9 mouse cellular contexts compared by ENCODE assay signal in genomic region chr4:132303484-132303883, GRCm38 (mm10). TPM values are rescaled to one million over a fixed set of nuclear protein-coding genes. Genes with fewer than 3 reads are reported as not detected.
DNase-seq lines count a peak whose midpoint lies in the region; ATAC-seq and TF ChIP-seq lines count a peak whose summit lies in the region.
"Not testable (repeated sequence)": the region's sequence is repeated elsewhere in the genome, so short reads cannot be mapped to it uniquely, and the experiment has no call there.
"Had no signal": no experiment of that assay in that cellular context is flagged by ENCODE, and none has a peak within 500 bp of the region (broad histone marks: within the 10 kb centered on the region; RNA-seq: fewer than 3 reads in every experiment).

No protein-coding gene starts in this region.

- peak overlapping the region; percentile 17 for H3ac ChIP-seq in myocyte (ENCODE audit: control insufficient read depth, insufficient read length)

- not testable (repeated sequence) for DNase-seq in CH12.LX (ENCODE audit: extremely low read depth); embryonic facial prominence, embryonic 11.5 days (ENCODE audit: low spot score); heart, postnatal 0 days (ENCODE audit: low spot score); limb, embryonic 14.5 days (ENCODE audit: low spot score)

- not testable (repeated sequence) for H3K79me2 ChIP-seq in CH12.LX (replicated peaks; ENCODE audit: control insufficient read depth, extremely low read depth, insufficient read depth, poor library complexity, severe bottlenecking); myocyte (ENCODE audit: control insufficient read depth, insufficient read depth)

- ATAC-seq in embryonic facial prominence, embryonic 11.5 days (replicated peaks; ENCODE audit: insufficient number of reproducible peaks, low FRiP score, low TSS enrichment, low read depth); forebrain, embryonic 15.5 days (replicated peaks); heart, postnatal 0 days (ENCODE audit: insufficient read depth, low read depth); intestine, postnatal 0 days; limb, embryonic 14.5 days (ENCODE audit: low FRiP score, low read depth); lung, embryonic 16.5 days (ENCODE audit: low read depth): not testable (repeated sequence)

- not testable (repeated sequence) for TF ChIP-seq CTCF in CH12.LX (conservative IDR thresholded peaks at IDR 0.05 in 1 of 2, IDR thresholded peaks at IDR 0.05 in 1 of 2; ENCODE audit: low read depth in 2 of 2, low read length in 2 of 2); heart, postnatal 0 days (IDR thresholded peaks at IDR 0.05; ENCODE audit: low read depth)
- 0 out of 2 replicates have a peak, but pooled peaks have one; percentile 3 for TF ChIP-seq CTCF in intestine, postnatal 0 days (IDR thresholded peaks at IDR 0.05; ENCODE audit: low read depth)

- TF ChIP-seq EP300 in CH12.LX (IDR thresholded peaks at IDR 0.05; ENCODE audit: low read length); heart, postnatal 0 days (IDR thresholded peaks at IDR 0.05; ENCODE audit: low read depth): not testable (repeated sequence)

- H3K36me3 ChIP-seq in CH12.LX (replicated peaks in 1 of 2; ENCODE audit: control insufficient read depth in 1 of 2, insufficient read depth in 1 of 2, low read length in 1 of 2); embryonic facial prominence, embryonic 11.5 days (replicated peaks; ENCODE audit: control insufficient read depth, insufficient read depth, low read depth, low read length); forebrain, embryonic 15.5 days; heart, postnatal 0 days (replicated peaks; ENCODE audit: control insufficient read depth, insufficient read depth, low read length); intestine, postnatal 0 days (ENCODE audit: control insufficient read depth, insufficient read depth); limb, embryonic 14.5 days (ENCODE audit: control insufficient read depth, insufficient read depth, low read length); lung, embryonic 16.5 days (ENCODE audit: control insufficient read depth, insufficient read depth, low read length); myocyte (ENCODE audit: control insufficient read depth, insufficient read depth): not testable (repeated sequence)

- H3K27ac ChIP-seq in CH12.LX (ENCODE audit: insufficient read depth, low read depth); embryonic facial prominence, embryonic 11.5 days (replicated peaks; ENCODE audit: low read depth, low read length); forebrain, embryonic 15.5 days (replicated peaks); limb, embryonic 14.5 days (replicated peaks; ENCODE audit: low read depth, low read length); lung, embryonic 16.5 days (ENCODE audit: low read length): not testable (repeated sequence)
- 0 out of 2 replicates have a peak overlapping the region, but pooled peaks have one; percentile 70 for H3K27ac ChIP-seq in heart, postnatal 0 days (ENCODE audit: low read depth)
- peak overlapping the region; percentile 77; the same call in 1 of the 2 replicates for H3K27ac ChIP-seq in intestine, postnatal 0 days (ENCODE audit: low read depth, low read length)

- 0 out of 2 replicates have a peak overlapping the region, but pooled peaks have one; percentile 13 for H3K9ac ChIP-seq in CH12.LX (ENCODE audit: insufficient read depth, low read depth)
- not testable (repeated sequence) for H3K9ac ChIP-seq in embryonic facial prominence, embryonic 11.5 days (replicated peaks; ENCODE audit: low read length); intestine, postnatal 0 days (ENCODE audit: low read depth, low read length)
- peak overlapping the region; percentile 22; the same call in 1 of the 2 replicates for H3K9ac ChIP-seq in forebrain, embryonic 15.5 days (replicated peaks)
- H3K9ac ChIP-seq in heart, postnatal 0 days (replicated peaks; ENCODE audit: low read depth, low read length) = peak overlapping the region; percentile 59; the same call in 1 of the 2 replicates
- H3K9ac ChIP-seq in limb, embryonic 14.5 days (ENCODE audit: low read depth, low read length, severe bottlenecking) = peak overlapping the region; percentile 62
- H3K9ac ChIP-seq in lung, embryonic 16.5 days (ENCODE audit: low read length) = peak overlapping the region; percentile 77

- H3K4me3 ChIP-seq in CH12.LX (replicated peaks in 1 of 3; ENCODE audit: low read depth in 2 of 3, low read length in 2 of 3, poor library complexity in 1 of 3) (peak overlapping the region in 1 of 3 experiments; percentile 32), myocyte (peak overlapping the region; percentile 14)
- peak overlapping the region; percentile 40 for H3K4me3 ChIP-seq in embryonic facial prominence, embryonic 11.5 days (ENCODE audit: low read depth, low read length)
- H3K4me3 ChIP-seq in forebrain, embryonic 15.5 days = peak overlapping the region; percentile 41
- peak overlapping the region; percentile 52 for H3K4me3 ChIP-seq in heart, postnatal 0 days (ENCODE audit: low read depth, low read length)
- H3K4me3 ChIP-seq in intestine, postnatal 0 days (ENCODE audit: low read depth, low read length) = peak overlapping the region; percentile 50
- peak overlapping the region; percentile 46 for H3K4me3 ChIP-seq in limb, embryonic 14.5 days (replicated peaks; ENCODE audit: low read length)
- H3K4me3 ChIP-seq in lung, embryonic 16.5 days (ENCODE audit: low read length) = peak overlapping the region; percentile 60

- not testable (repeated sequence) for TF ChIP-seq POLR2A in CH12.LX (IDR thresholded peaks at IDR 0.05; ENCODE audit: low read depth, low read length); limb, embryonic 14.5 days (IDR thresholded peaks at IDR 0.05; ENCODE audit: borderline replicate concordance, extremely low read depth, insufficient read depth, insufficient read length); myocyte (IDR thresholded peaks at IDR 0.05; ENCODE audit: insufficient read length, low read depth)

- WGBS in embryonic facial prominence, embryonic 11.5 days = 47% methylated on average over 6 of the region's 6 CpGs
- WGBS in forebrain, embryonic 15.5 days = 39% methylated on average over 6 of the region's 6 CpGs
- 39% methylated on average over 6 of the region's 6 CpGs for WGBS in heart, postnatal 0 days
- WGBS in intestine, postnatal 0 days = 25% methylated on average over 6 of the region's 6 CpGs
- WGBS in limb, embryonic 14.5 days = 48% methylated on average over 6 of the region's 6 CpGs
- 37% methylated on average over 6 of the region's 6 CpGs for WGBS in lung, embryonic 16.5 days

- dilution Hi-C loops in CH12.LX (cut with MboI; ENCODE audit: extremely low pct_ligation_motif_present, extremely low pct_unique_long_range_greater_than_20kb, low sequenced_read_pairs) = not testable (repeated sequence)

- not testable (repeated sequence) for H3K27me3 ChIP-seq in CH12.LX (replicated peaks); embryonic facial prominence, embryonic 11.5 days (ENCODE audit: control insufficient read depth, insufficient read depth, low read length); forebrain, embryonic 15.5 days; heart, postnatal 0 days (ENCODE audit: control insufficient read depth, insufficient read depth, low read length); intestine, postnatal 0 days (replicated peaks; ENCODE audit: control insufficient read depth, insufficient read depth, low read length); limb, embryonic 14.5 days (ENCODE audit: control insufficient read depth, insufficient read depth, low read length); lung, embryonic 16.5 days (ENCODE audit: control insufficient read depth, insufficient read depth, low read depth, low read length); myocyte (ENCODE audit: control insufficient read depth, insufficient read depth, insufficient read length)

- H3K4me1 ChIP-seq in CH12.LX (ENCODE audit: control insufficient read depth in 1 of 2, insufficient read depth in 2 of 2) = peaks cover 10 to 25% of the 10 kb centered on the region in 2 experiments
- H3K4me1 ChIP-seq in embryonic facial prominence, embryonic 11.5 days (ENCODE audit: control insufficient read depth, insufficient read depth, low read length); forebrain, embryonic 15.5 days; intestine, postnatal 0 days (replicated peaks; ENCODE audit: control insufficient read depth, insufficient read depth, low read length); limb, embryonic 14.5 days (ENCODE audit: control insufficient read depth, insufficient read depth, low read length); lung, embryonic 16.5 days (replicated peaks; ENCODE audit: control insufficient read depth, insufficient read depth, low read length): not testable (repeated sequence)
- H3K4me1 ChIP-seq in heart, postnatal 0 days (ENCODE audit: control insufficient read depth, insufficient read depth) = peaks cover 18% of the 10 kb centered on the region

- not testable (repeated sequence) for TF ChIP-seq RAD21 in CH12.LX (IDR thresholded peaks at IDR 0.05; ENCODE audit: low read depth, low read length)

- in situ Hi-C loops in CH12.LX (cut with MboI; ENCODE audit: low pct_ligation_motif_present, low pct_unique_long_range_greater_than_20kb, low sequenced_read_pairs) = loop anchor here (5.0 to 25.0 kb wide), 2 partner anchors 34 to 209 kb away; partner anchors contain the start of gene Sesn2

- not testable (repeated sequence) for H3K4me2 ChIP-seq in CH12.LX (ENCODE audit: insufficient read depth, low read depth, poor library complexity, severe bottlenecking)
- H3K4me2 ChIP-seq in embryonic facial prominence, embryonic 11.5 days (ENCODE audit: low read depth, low read length) = peak overlapping the region; percentile 54
- peak overlapping the region; percentile 49 for H3K4me2 ChIP-seq in forebrain, embryonic 15.5 days (replicated peaks)
- peak overlapping the region; percentile 67 for H3K4me2 ChIP-seq in heart, postnatal 0 days (ENCODE audit: low read depth, low read length)
- peak overlapping the region; percentile 74 for H3K4me2 ChIP-seq in intestine, postnatal 0 days (replicated peaks; ENCODE audit: low read depth)
- peak overlapping the region; percentile 67 for H3K4me2 ChIP-seq in limb, embryonic 14.5 days (replicated peaks; ENCODE audit: low read depth, low read length, severe bottlenecking)
- peak overlapping the region; percentile 81 for H3K4me2 ChIP-seq in lung, embryonic 16.5 days (ENCODE audit: low read depth, low read length)
- H3K4me2 ChIP-seq in myocyte (ENCODE audit: low read depth) = peak overlapping the region; percentile 32

- not testable (repeated sequence) for H3K9me3 ChIP-seq in CH12.LX (replicated peaks; ENCODE audit: low read length); embryonic facial prominence, embryonic 11.5 days (replicated peaks; ENCODE audit: control insufficient read depth, low read length); forebrain, embryonic 15.5 days; heart, postnatal 0 days (replicated peaks; ENCODE audit: control insufficient read depth, low read length); intestine, postnatal 0 days (ENCODE audit: control insufficient read depth); limb, embryonic 14.5 days (ENCODE audit: control insufficient read depth, low read length); lung, embryonic 16.5 days (ENCODE audit: control insufficient read depth, low read length)

RNA-seq across cellular contexts. Expression of gene Rab42, which starts 0.3 kb away (rescaled TPM):
- total RNA-seq in CH12.LX (2012; rRNA removed) (0.38 and 0.51 TPM in 2 replicates), CH12.LX (2014; rRNA removed) (not detected in 2 replicates)
- polyA plus RNA-seq in CH12.LX (2012; ENCODE audit: insufficient read length, low read depth) (0.31 TPM in 1 of 2 replicates, not detected in the other), myocyte (2012; fragmentation: generic; extraction: Trizol) (0.30 TPM)
- 0.67 and 2.2 TPM in 2 replicates for polyA plus RNA-seq in embryonic facial prominence, embryonic 11.5 days (2014; fragmentation: Nextera tagmentation; extraction: Ambion mirVana)
- polyA plus RNA-seq in forebrain, embryonic 15.5 days (2015; fragmentation: Nextera tagmentation; extraction: Ambion mirVana) = 0.60 and 1.0 TPM in 2 replicates
- 1.2 TPM in 1 of 2 replicates, not detected in the other for total RNA-seq in heart, postnatal 0 days (2014; rRNA removed; ENCODE audit: low replicate concordance)
- polyA plus RNA-seq in heart, postnatal 0 days (2015; fragmentation: Nextera tagmentation; extraction: Ambion mirVana) = 2.9 and 3.9 TPM in 2 replicates
- polyA plus RNA-seq in intestine, postnatal 0 days (2015; fragmentation: Nextera tagmentation; extraction: Ambion mirVana) = 48.2 and 48.3 TPM in 2 replicates
- 2.0 TPM in 2 replicates for polyA plus RNA-seq in limb, embryonic 14.5 days (2012; rRNA removed)
- polyA plus RNA-seq in limb, embryonic 14.5 days (2014; fragmentation: Nextera tagmentation; extraction: Ambion mirVana) = 1.0 and 1.2 TPM in 2 replicates
- polyA plus RNA-seq in lung, embryonic 16.5 days (2015; fragmentation: Nextera tagmentation; extraction: Ambion mirVana) = 2.1 and 2.5 TPM in 2 replicates
- polyA plus RNA-seq: activated CD4-positive, CD25-positive, alpha-beta regulatory T cell, adult 4 months had no signal

RNA-seq across cellular contexts. Expression of gene Trnau1ap, which starts 25.9 kb away (rescaled TPM):
- total RNA-seq in CH12.LX (2012; rRNA removed) (71.5 and 86.5 TPM in 2 replicates), CH12.LX (2014; rRNA removed) (70.6 and 80.5 TPM in 2 replicates)
- polyA plus RNA-seq in CH12.LX (2012; ENCODE audit: insufficient read length, low read depth) (60.7 and 64.4 TPM in 2 replicates), myocyte (2012; fragmentation: generic; extraction: Trizol) (51.6 TPM)
- polyA plus RNA-seq in embryonic facial prominence, embryonic 11.5 days (2014; fragmentation: Nextera tagmentation; extraction: Ambion mirVana) = 76.6 and 79.7 TPM in 2 replicates
- polyA plus RNA-seq in forebrain, embryonic 15.5 days (2015; fragmentation: Nextera tagmentation; extraction: Ambion mirVana) = 86.3 and 92.3 TPM in 2 replicates
- 51.3 and 69.0 TPM in 2 replicates for total RNA-seq in heart, postnatal 0 days (2014; rRNA removed; ENCODE audit: low replicate concordance)
- polyA plus RNA-seq in heart, postnatal 0 days (2015; fragmentation: Nextera tagmentation; extraction: Ambion mirVana) = 63.2 and 65.1 TPM in 2 replicates
- polyA plus RNA-seq in intestine, postnatal 0 days (2015; fragmentation: Nextera tagmentation; extraction: Ambion mirVana) = 80.1 and 84.1 TPM in 2 replicates
- 30.4 and 36.6 TPM in 2 replicates for polyA plus RNA-seq in limb, embryonic 14.5 days (2012; rRNA removed)
- polyA plus RNA-seq in limb, embryonic 14.5 days (2014; fragmentation: Nextera tagmentation; extraction: Ambion mirVana) = 74.4 and 77.5 TPM in 2 replicates
- 67.0 TPM in 2 replicates for polyA plus RNA-seq in lung, embryonic 16.5 days (2015; fragmentation: Nextera tagmentation; extraction: Ambion mirVana)

RNA-seq across cellular contexts. Expression of gene Taf12, which starts 29.3 kb away (rescaled TPM):
- total RNA-seq in CH12.LX (2012; rRNA removed) (29.8 and 40.2 TPM in 2 replicates), CH12.LX (2014; rRNA removed) (74.7 and 86.1 TPM in 2 replicates)
- polyA plus RNA-seq in CH12.LX (2012; ENCODE audit: insufficient read length, low read depth) (47.8 and 53.5 TPM in 2 replicates), myocyte (2012; fragmentation: generic; extraction: Trizol) (26.6 TPM)
- polyA plus RNA-seq in embryonic facial prominence, embryonic 11.5 days (2014; fragmentation: Nextera tagmentation; extraction: Ambion mirVana) = 60.5 and 64.6 TPM in 2 replicates
- 44.6 and 50.5 TPM in 2 replicates for polyA plus RNA-seq in forebrain, embryonic 15.5 days (2015; fragmentation: Nextera tagmentation; extraction: Ambion mirVana)
- 7.5 and 8.4 TPM in 2 replicates for total RNA-seq in heart, postnatal 0 days (2014; rRNA removed; ENCODE audit: low replicate concordance)
- polyA plus RNA-seq in heart, postnatal 0 days (2015; fragmentation: Nextera tagmentation; extraction: Ambion mirVana) = 30.5 and 34.2 TPM in 2 replicates
- polyA plus RNA-seq in intestine, postnatal 0 days (2015; fragmentation: Nextera tagmentation; extraction: Ambion mirVana) = 43.2 and 47.5 TPM in 2 replicates
- polyA plus RNA-seq in limb, embryonic 14.5 days (2012; rRNA removed) = 24.6 and 31.5 TPM in 2 replicates
- polyA plus RNA-seq in limb, embryonic 14.5 days (2014; fragmentation: Nextera tagmentation; extraction: Ambion mirVana) = 47.8 and 52.2 TPM in 2 replicates
- 48.5 and 50.3 TPM in 2 replicates for polyA plus RNA-seq in lung, embryonic 16.5 days (2015; fragmentation: Nextera tagmentation; extraction: Ambion mirVana)

RNA-seq across cellular contexts. Expression of gene Gmeb1, which starts 42.1 kb away (rescaled TPM):
- total RNA-seq in CH12.LX (2012; rRNA removed) (8.8 and 9.0 TPM in 2 replicates), CH12.LX (2014; rRNA removed) (7.9 and 8.2 TPM in 2 replicates)
- polyA plus RNA-seq in CH12.LX (2012; ENCODE audit: insufficient read length, low read depth) (18.0 and 19.3 TPM in 2 replicates), myocyte (2012; fragmentation: generic; extraction: Trizol) (11.7 TPM)
- polyA plus RNA-seq in embryonic facial prominence, embryonic 11.5 days (2014; fragmentation: Nextera tagmentation; extraction: Ambion mirVana) = 34.9 and 35.4 TPM in 2 replicates
- 50.8 and 53.3 TPM in 2 replicates for polyA plus RNA-seq in forebrain, embryonic 15.5 days (2015; fragmentation: Nextera tagmentation; extraction: Ambion mirVana)
- 7.6 and 12.4 TPM in 2 replicates for total RNA-seq in heart, postnatal 0 days (2014; rRNA removed; ENCODE audit: low replicate concordance)
- polyA plus RNA-seq in heart, postnatal 0 days (2015; fragmentation: Nextera tagmentation; extraction: Ambion mirVana) = 16.4 and 17.0 TPM in 2 replicates
- polyA plus RNA-seq in intestine, postnatal 0 days (2015; fragmentation: Nextera tagmentation; extraction: Ambion mirVana) = 8.9 and 9.6 TPM in 2 replicates
- polyA plus RNA-seq in limb, embryonic 14.5 days (2012; rRNA removed) = 33.8 and 34.2 TPM in 2 replicates
- polyA plus RNA-seq in limb, embryonic 14.5 days (2014; fragmentation: Nextera tagmentation; extraction: Ambion mirVana) = 28.4 and 34.0 TPM in 2 replicates
- polyA plus RNA-seq in lung, embryonic 16.5 days (2015; fragmentation: Nextera tagmentation; extraction: Ambion mirVana) = 36.2 and 36.7 TPM in 2 replicates

RNA-seq across cellular contexts. Expression of gene Rcc1, which starts 49.9 kb away (rescaled TPM):
- 93.6 and 126 TPM in 2 replicates for total RNA-seq in CH12.LX (2012; rRNA removed)
- 148 and 150 TPM in 2 replicates for total RNA-seq in CH12.LX (2014; rRNA removed)
- 149 and 170 TPM in 2 replicates for polyA plus RNA-seq in CH12.LX (2012; ENCODE audit: insufficient read length, low read depth)
- polyA plus RNA-seq in embryonic facial prominence, embryonic 11.5 days (2014; fragmentation: Nextera tagmentation; extraction: Ambion mirVana) = 60.6 and 61.5 TPM in 2 replicates
- polyA plus RNA-seq in forebrain, embryonic 15.5 days (2015; fragmentation: Nextera tagmentation; extraction: Ambion mirVana) = 53.3 and 55.1 TPM in 2 replicates
- 20.6 and 20.8 TPM in 2 replicates for total RNA-seq in heart, postnatal 0 days (2014; rRNA removed; ENCODE audit: low replicate concordance)
- 17.1 and 18.6 TPM in 2 replicates for polyA plus RNA-seq in heart, postnatal 0 days (2015; fragmentation: Nextera tagmentation; extraction: Ambion mirVana)
- polyA plus RNA-seq in intestine, postnatal 0 days (2015; fragmentation: Nextera tagmentation; extraction: Ambion mirVana) = 47.4 and 48.7 TPM in 2 replicates
- 38.7 and 39.4 TPM in 2 replicates for polyA plus RNA-seq in limb, embryonic 14.5 days (2012; rRNA removed)
- polyA plus RNA-seq in limb, embryonic 14.5 days (2014; fragmentation: Nextera tagmentation; extraction: Ambion mirVana) = 41.3 and 42.0 TPM in 2 replicates
- polyA plus RNA-seq in lung, embryonic 16.5 days (2015; fragmentation: Nextera tagmentation; extraction: Ambion mirVana) = 73.0 and 73.9 TPM in 2 replicates
- 33.2 TPM for polyA plus RNA-seq in myocyte (2012; fragmentation: generic; extraction: Trizol)

Comparison
In these comparisons a context has a peak if more than half of its experiments do, and no peak if none do; other contexts are left out.
1. RNA of gene Rab42, which starts 0.3 kb away (polyA plus RNA-seq): 48.2 to 48.3 TPM in intestine, postnatal 0 days; 2.9 to 3.9 TPM in heart, postnatal 0 days, 2.1 to 2.5 TPM in lung, embryonic 16.5 days, 1.0 to 2.0 TPM in limb, embryonic 14.5 days, 0.60 to 1.0 TPM in forebrain, embryonic 15.5 days, 0.67 to 2.2 TPM in embryonic facial prominence, embryonic 11.5 days, 0.31 TPM in CH12.LX and 0.30 TPM in myocyte (single experiment); every median in the first group is over 10 times any median in the second.